Mouse (Mus musculus) forebrain, embryonic 14.5 days (tissue): Measurements from ENCODE around the gene Hnrnpll. TPM values are rescaled to one million over a fixed set of nuclear protein-coding genes. Genes with fewer than 3 reads are reported as not detected.
A peak's percentile ranks its signal among the peaks of the same experiment; 100 is the strongest.

ENCODE experiments used
- ATAC-seq: fragments of 200-750 bp; cut with Nextera tagmentation; 2 replicates; pipeline ENCODE4 v1.8.0; 2017; ENCODE audit warnings: mild to moderate bottlenecking, moderate library complexity
- DNase-seq: peaks from one replicate; pipeline ENCODE4 v3.0.0-alpha.2; 2015; ENCODE audit warnings: low spot score
- H3K27ac ChIP-seq: fragments of 300-500 bp; sonication (generic); 2 replicates; pipeline ENCODE4 v1.5.1; 2014; ENCODE audit warnings: low read depth, mild to moderate bottlenecking, control low read depth, low read length, moderate library complexity
- H3K27me3 ChIP-seq: fragments of 300-500 bp; sonication (generic); replicated peaks from 2 replicates; pipeline ENCODE4 v1.6.1; 2014; ENCODE audit warnings: low read length, control low read depth, mixed read lengths; ENCODE audit not compliant: control insufficient read depth, insufficient read depth
- H3K36me3 ChIP-seq: fragments of 300-500 bp; sonication (generic); 2 replicates; pipeline ENCODE4 v1.6.1; 2014; ENCODE audit warnings: low read length, control low read depth; ENCODE audit not compliant: control insufficient read depth, insufficient read depth
- H3K4me1 ChIP-seq: fragments of 300-500 bp; sonication (generic); 2 replicates; pipeline ENCODE4 v1.6.1; 2014; ENCODE audit warnings: antibody characterized with exemption, low read length, control low read depth; ENCODE audit not compliant: control insufficient read depth, insufficient read depth
- H3K4me2 ChIP-seq: fragments of 300-500 bp; sonication (generic); 2 replicates; pipeline ENCODE4 v1.6.1; 2014; ENCODE audit warnings: mild to moderate bottlenecking, control low read depth, low read length
- H3K4me3 ChIP-seq: fragments of 300-500 bp; sonication (generic); 2 replicates; pipeline ENCODE4 v1.5.1; 2014; ENCODE audit warnings: low read depth, low read length, control low read depth
- H3K9ac ChIP-seq: fragments of 300-500 bp; sonication (generic); 2 replicates; pipeline ENCODE4 v1.6.1; 2014; ENCODE audit warnings: mild to moderate bottlenecking, low read length, control low read depth, moderate library complexity
- H3K9me3 ChIP-seq: fragments of 300-500 bp; sonication (generic); replicated peaks from 2 replicates; pipeline ENCODE4 v1.6.1; 2016; ENCODE audit warnings: low read length, control low read depth, mixed read lengths; ENCODE audit not compliant: control insufficient read depth
- WGBS: fragments of 180-500 bp; shearing (Covaris S2); extraction: QIAGEN DNeasy Blood & Tissue Kit; methylation state at CpG from one replicate; pipeline ENCODE4 v1.1.7; 2014; 5-methylcytosine and 5-hydroxymethylcytosine counted together
- polyA plus RNA-seq: library from polyadenylated mRNA; unstranded; fragments of >200 nt; fragmentation: Nextera tagmentation; extraction: Ambion mirVana; gene quantifications from 2 replicates; pipeline ENCODE4 v1.2.1, GENCODE M21; 2014

The Hnrnpll gene
- polyA plus RNA-seq, 1 experiment from 2014 or later, result 75.5 TPM

DNA sequence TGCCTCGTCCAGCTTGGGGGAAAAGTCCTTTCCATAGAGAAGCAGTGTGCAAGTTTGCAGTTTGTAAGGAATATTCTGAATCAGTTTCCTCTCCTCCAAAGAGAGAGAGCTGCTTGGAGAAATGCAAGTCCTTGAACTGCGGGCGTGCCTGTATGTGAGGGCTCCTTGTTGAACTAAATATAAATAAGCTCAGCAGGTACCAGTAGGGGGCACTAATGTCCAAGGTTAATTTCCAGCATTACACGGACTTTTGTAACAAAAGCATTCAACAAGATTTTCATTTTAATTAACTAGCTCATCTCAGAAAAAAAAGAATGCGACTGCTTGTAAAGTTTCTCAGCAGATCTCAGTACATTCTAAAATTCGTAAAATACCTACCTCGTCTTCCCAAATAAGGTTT, 13.9 kb downstream of the Hnrnpll start:
- H3K36me3 ChIP-seq, result peaks cover 70% of the 10 kb centered on the region
- ATAC-seq (peak; percentile 34; the same call in 1 of the 2 replicates), DNase-seq (peak; percentile 86)
- H3K9me3 ChIP-seq, result no peaks in the 10 kb centered on the region
- no peak overlapping the region for H3K4me2 ChIP-seq
- no peak overlapping the region for H3K4me3 ChIP-seq
- H3K9ac ChIP-seq, result no peak overlapping the region
- no peaks in the 10 kb centered on the region for H3K27me3 ChIP-seq
- 63% methylated on average over 7 of the region's 7 CpGs for WGBS
- H3K4me1 ChIP-seq, result no peaks in the 10 kb centered on the region
- H3K27ac ChIP-seq, result no peak overlapping the region

DNA sequence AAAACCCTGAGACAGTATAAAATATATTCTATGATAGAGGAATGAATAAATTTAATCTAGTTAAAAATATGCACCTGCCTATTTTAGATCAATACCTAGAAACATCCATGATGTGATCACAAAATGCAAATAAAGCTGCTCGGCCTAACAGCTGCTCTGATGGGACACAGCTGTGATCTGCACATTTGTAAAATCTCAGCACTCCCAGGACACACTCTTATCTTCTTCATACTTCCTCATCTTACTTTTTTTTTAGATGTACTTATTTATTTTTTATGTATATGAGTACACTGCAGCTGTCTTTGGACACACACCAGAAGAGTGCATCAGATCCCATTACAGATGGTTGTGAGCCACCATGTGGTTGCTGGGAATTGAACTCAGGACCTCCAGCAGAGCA, 20.4 kb downstream of the Hnrnpll start:
- 88% methylated on average over 1 of the region's 1 CpGs for WGBS
- H3K4me3 ChIP-seq, result no peak overlapping the region
- peaks cover 44% of the 10 kb centered on the region for H3K36me3 ChIP-seq

GRCm38 (mm10) chr17:80028675-80029074, 33.5 kb downstream of the Hnrnpll start:
- 83% methylated on average over 6 of the region's 6 CpGs for WGBS
- no peaks in the 10 kb centered on the region for H3K27me3 ChIP-seq
- DNase-seq (no peak), ATAC-seq (no peak)
- no peak overlapping the region for H3K4me3 ChIP-seq
- H3K9ac ChIP-seq, result no peak overlapping the region
- H3K4me2 ChIP-seq, result no peak overlapping the region
- no peak overlapping the region for H3K27ac ChIP-seq
- H3K36me3 ChIP-seq, result peaks cover 57% of the 10 kb centered on the region
- no peaks in the 10 kb centered on the region for H3K4me1 ChIP-seq
- no peaks in the 10 kb centered on the region for H3K9me3 ChIP-seq

More for the DNA sequence above, 20.4 kb downstream of the Hnrnpll start:
- Histone ChIP-seq H3K9ac (no peak overlapping the region), H3K9me3 (no peaks in the 10 kb centered on the region), H3K27ac (no peak overlapping the region), H3K27me3 (no peaks in the 10 kb centered on the region), H3K4me1 (no peaks in the 10 kb centered on the region), H3K4me2 (no peak overlapping the region)
- no peak for ATAC-seq
- no peak for DNase-seq

DNA sequence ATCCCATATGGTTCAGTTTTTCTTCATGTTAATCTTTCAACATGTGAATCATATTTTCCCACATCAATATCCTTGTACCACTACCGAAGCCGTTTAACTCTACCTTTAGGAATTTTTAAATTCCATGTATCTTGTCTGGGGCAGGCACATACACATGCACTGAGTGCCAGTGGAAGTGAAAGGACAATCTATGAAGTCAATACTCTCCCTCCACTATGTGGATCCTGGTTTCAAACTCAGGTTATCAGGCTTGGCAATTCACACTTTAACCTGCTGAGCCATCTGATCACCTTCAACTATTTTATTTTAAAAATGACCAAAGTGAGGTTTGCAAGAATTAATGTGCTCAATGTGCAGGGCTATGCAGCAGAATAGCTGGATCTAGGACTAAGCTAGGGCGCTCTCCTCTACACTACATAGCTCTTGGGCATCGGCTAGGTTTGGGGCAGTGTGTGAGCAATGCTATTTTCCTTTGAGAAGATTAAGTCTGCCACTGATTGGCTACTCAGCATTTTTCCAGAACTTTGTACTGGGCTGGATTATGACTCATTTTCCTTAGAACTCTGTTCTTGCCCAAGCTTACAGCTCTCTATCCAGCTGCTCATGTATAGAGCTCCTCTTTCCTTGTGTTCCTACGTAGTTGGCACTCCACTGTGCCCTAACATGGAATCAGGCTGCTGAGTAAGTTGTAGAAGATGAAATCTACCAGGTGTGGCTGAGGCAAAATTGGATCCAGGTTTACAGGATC, 35.8 kb downstream of the Hnrnpll start:
- WGBS, result 98% methylated on average over 5 of the region's 5 CpGs
- Histone ChIP-seq H3K36me3 (peaks cover 34% of the 10 kb centered on the region), H3K27me3 (no peaks in the 10 kb centered on the region), H3K4me3 (no peak overlapping the region), H3K9ac (no peak overlapping the region), H3K9me3 (no peaks in the 10 kb centered on the region), H3K27ac (no peak overlapping the region), H3K4me2 (no peak overlapping the region), H3K4me1 (no peaks in the 10 kb centered on the region)
- DNase-seq, result no peak
- ATAC-seq, result no peak

DNA sequence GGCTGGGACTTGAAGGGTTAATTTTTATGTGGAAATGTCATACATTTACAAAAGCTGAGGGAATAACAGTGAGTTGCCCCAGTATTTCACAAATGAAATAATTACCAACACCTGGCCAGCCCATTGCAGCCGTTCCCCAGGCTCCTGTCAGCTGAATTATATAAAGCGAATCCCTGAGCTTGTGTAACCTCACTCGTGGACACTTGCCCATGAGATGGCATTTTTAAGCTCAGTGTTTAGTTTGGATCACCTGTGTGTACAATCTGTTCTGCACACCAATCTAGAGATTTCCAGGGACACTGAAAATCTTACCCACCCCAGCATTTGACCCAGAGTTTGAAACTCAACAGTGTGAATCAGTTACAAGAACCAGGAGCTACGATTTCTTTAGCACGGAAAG, 40.0 kb downstream of the Hnrnpll start:
- 83% methylated on average over 5 of the region's 5 CpGs for WGBS
- ATAC-seq (no peak), DNase-seq (no peak)
- no peak overlapping the region for H3K9ac ChIP-seq
- H3K27me3 ChIP-seq, result no peaks in the 10 kb centered on the region
- no peaks in the 10 kb centered on the region for H3K9me3 ChIP-seq
- H3K4me1 ChIP-seq, result no peaks in the 10 kb centered on the region
- peaks cover 5% of the 10 kb centered on the region for H3K36me3 ChIP-seq
- no peak overlapping the region for H3K27ac ChIP-seq
- H3K4me2 ChIP-seq, result no peak overlapping the region
- H3K4me3 ChIP-seq, result no peak overlapping the region

- Histone ChIP-seq H3K4me3 (no peak overlapping the region), H3K9ac (no peak overlapping the region), H3K4me1 (no peaks in the 10 kb centered on the region), H3K4me2 (no peak overlapping the region), H3K36me3 (no peaks in the 10 kb centered on the region), H3K9me3 (no peaks in the 10 kb centered on the region), H3K27me3 (no peaks in the 10 kb centered on the region), H3K27ac (no peak overlapping the region)
- no peak for ATAC-seq
- DNase-seq, result no peak
- 77% methylated on average over 2 of the region's 2 CpGs for WGBS
Measured at GRCm38 (mm10) chr17:80020495-80020894, 41.6 kb downstream of the Hnrnpll start.

- Histone ChIP-seq H3K36me3 (no peaks in the 10 kb centered on the region), H3K27ac (no peak overlapping the region)
- ATAC-seq, result peak; percentile 49; the same call in 1 of the 2 replicates
Measured at GRCm38 (mm10) chr17:80018976-80019541, 43.1 kb downstream of the Hnrnpll start.

DNA sequence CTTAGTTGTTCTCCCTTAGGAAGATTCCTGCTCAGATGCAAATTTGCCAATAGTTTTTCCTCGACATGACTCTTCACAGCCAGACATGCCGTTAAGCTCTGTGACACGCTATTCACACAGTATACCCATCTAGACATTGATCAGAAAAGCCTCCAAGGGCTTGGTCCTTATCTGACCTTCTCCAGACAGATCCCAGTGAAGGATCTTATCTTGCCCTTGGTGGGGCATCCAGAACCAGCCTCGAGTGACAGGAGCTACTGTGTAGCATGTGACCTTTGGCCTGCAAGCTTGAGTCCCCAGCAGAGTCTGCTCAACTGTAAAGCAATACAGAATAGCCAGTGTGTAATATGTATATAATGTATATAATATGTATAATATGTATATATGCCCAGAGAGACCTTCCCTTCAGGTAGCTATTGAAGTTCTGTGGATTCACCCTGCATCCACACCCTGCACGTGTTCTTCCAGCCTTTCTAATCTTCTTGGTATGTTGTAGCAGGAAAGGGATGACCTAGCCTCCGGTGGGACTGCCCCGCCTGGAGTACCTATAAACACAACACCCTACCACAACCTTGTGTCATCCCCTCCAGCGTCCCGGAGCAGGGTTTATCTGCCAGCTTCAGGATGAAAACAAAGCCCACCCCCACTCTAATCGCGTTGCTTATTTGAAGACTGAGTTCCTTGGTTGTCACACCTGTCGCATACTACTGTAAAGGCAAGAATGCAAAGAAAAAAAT, 43.7 kb downstream of the Hnrnpll start:
- Histone ChIP-seq H3K9ac (no peak overlapping the region), H3K4me2 (no peak overlapping the region), H3K36me3 (no peaks in the 10 kb centered on the region), H3K4me3 (no peak overlapping the region), H3K9me3 (no peaks in the 10 kb centered on the region), H3K4me1 (no peaks in the 10 kb centered on the region), H3K27me3 (no peaks in the 10 kb centered on the region), H3K27ac (no peak overlapping the region)
- no peak for DNase-seq
- no peak for ATAC-seq
- 66% methylated on average over 12 of the region's 12 CpGs for WGBS

More at GRCm38 (mm10) chr17:80018976-80019541, 43.1 kb downstream of the Hnrnpll start:
- no peaks in the 10 kb centered on the region for H3K4me1 ChIP-seq
- H3K27me3 ChIP-seq, result no peaks in the 10 kb centered on the region
- DNase-seq, result peak; percentile 32
- no peaks in the 10 kb centered on the region for H3K9me3 ChIP-seq
- no peak overlapping the region for H3K9ac ChIP-seq
- no peak overlapping the region for H3K4me3 ChIP-seq
- WGBS, result 10% methylated on average over 22 of the region's 22 CpGs
- H3K4me2 ChIP-seq, result peak overlapping the region; percentile 31; the same call in 1 of the 2 replicates

DNA sequence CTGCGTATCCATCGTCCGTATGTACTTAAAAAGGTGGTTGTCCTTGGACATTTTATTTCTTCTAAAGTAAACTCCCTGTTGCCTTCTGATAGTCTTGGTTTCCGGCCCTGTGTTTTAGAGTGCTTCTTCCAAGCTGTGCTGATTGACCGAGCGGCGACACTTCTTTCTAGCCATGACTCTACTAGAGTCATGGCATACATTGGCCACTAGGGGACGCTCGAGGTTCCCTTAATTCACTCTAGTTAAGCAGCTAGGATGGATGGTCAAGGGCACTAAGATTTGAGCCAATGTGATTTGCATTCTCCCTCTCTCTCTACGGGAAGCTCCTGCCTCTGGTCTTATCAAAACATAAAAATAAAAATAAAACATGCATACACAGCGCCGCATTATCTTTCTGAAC, 44.7 kb downstream of the Hnrnpll start:
- no peak overlapping the region for H3K9ac ChIP-seq
- H3K4me2 ChIP-seq, result no peak overlapping the region
- no peaks in the 10 kb centered on the region for H3K4me1 ChIP-seq
- H3K36me3 ChIP-seq, result no peaks in the 10 kb centered on the region
- no peaks in the 10 kb centered on the region for H3K9me3 ChIP-seq
- no peaks in the 10 kb centered on the region for H3K27me3 ChIP-seq
- DNase-seq (peak; percentile 59), ATAC-seq (no peak)
- WGBS, result 47% methylated on average over 12 of the region's 12 CpGs
- H3K4me3 ChIP-seq, result no peak overlapping the region
- no peak overlapping the region for H3K27ac ChIP-seq
